Mouse (Mus musculus): ENCODE measurements at regions not wholly inside any gene's neighbourhood (a gene's known extent, or its start where the extent isn't known, plus 50 kb on each side); places are given as distances from the start of the nearest gene placed in this dataset.

DNA sequence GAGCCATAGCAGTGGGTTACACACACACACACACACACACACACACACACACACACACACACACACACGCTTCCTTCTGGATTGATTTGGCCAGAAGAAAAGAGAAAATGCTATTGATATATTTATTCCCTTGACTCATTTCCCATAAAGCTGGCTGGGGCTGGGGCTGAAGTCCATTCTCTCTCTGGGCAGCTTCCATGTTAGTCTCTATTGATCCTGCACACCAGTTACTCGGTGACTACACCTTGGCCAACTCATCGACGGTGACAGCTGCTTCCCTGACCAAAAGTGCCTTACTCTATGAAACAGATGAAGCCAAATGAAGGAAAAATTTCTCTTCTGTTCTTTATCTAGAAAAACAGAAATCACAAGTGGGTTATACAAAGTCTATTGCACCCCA, 82.1 kb downstream of the Snx18 start:
- WGBS = 94% methylated on average over 4 of the region's 4 CpGs
- Histone ChIP-seq H3K4me3 (ENCODE audit: extremely low read depth, insufficient read depth, insufficient read length) (no peak overlapping the region), H3K27ac (ENCODE audit: insufficient read depth, low read length) (no peak overlapping the region), H3K27me3 (ENCODE audit: control insufficient read depth, insufficient read depth, low read length) (no peaks in the 10 kb centered on the region), H3K36me3 (ENCODE audit: control insufficient read depth, insufficient read depth, low read length) (no peaks in the 10 kb centered on the region), H3K4me1 (ENCODE audit: control insufficient read depth, insufficient read depth, insufficient read length) (no peaks in the 10 kb centered on the region)
- TF ChIP-seq CTCF (IDR thresholded peaks at IDR 0.05; ENCODE audit: extremely low read depth, insufficient read depth, insufficient read length, insufficient replicate concordance) (no peak), POLR2A (IDR thresholded peaks at IDR 0.05; ENCODE audit: low read depth, low read length) (no peak)
- DNase-seq (ENCODE audit: low read depth in 1 of 2, low spot score in 2 of 2) = no peak

DNA sequence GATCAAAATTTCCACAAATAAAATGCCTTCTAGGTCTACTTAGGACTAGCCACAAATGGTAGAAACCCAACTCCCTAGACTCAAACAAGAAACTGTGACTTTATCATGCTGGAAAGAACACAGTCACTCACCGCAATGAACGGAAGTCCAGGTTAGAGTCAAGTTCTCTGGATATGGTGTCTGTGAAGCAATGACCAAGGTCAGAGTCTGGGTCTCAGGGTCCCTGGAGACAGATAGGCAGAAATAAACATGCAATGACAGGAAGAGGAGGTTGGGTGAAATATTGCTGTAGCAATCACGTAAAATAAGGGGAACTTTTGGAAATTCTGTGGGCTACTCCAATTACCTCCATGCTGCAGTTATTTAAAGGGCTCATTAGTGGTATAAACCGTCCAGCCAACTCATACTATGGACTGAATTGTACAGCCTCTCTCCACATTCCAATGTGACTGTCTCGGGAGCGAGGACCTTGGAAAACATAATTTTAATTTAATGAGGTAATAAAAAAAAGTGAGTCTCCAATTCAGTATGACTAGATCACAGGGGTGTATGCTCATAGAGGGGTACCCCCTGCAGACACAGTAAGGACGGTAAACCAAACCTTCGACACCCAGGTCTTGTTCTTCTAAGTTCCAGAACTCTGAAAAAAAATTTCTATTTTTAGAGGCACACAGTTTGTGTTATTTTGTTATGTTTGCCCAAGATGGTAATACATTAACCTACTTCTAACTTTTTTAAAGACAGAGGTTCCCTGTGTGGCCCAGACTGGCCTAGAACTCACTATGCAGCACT, 83.5 kb downstream of the Snx18 start:
- no peak for TF ChIP-seq POLR2A (IDR thresholded peaks at IDR 0.05; ENCODE audit: low read depth, low read length)
- H3K4me1 ChIP-seq (ENCODE audit: control insufficient read depth, insufficient read depth, insufficient read length) = no peaks in the 10 kb centered on the region
- H3K27ac ChIP-seq (ENCODE audit: insufficient read depth, low read length) = no peak overlapping the region
- no peaks in the 10 kb centered on the region for H3K27me3 ChIP-seq (ENCODE audit: control insufficient read depth, insufficient read depth, low read length)
- 87% methylated on average over 8 of the region's 8 CpGs for WGBS
- no peaks in the 10 kb centered on the region for H3K36me3 ChIP-seq (ENCODE audit: control insufficient read depth, insufficient read depth, low read length)
- no peak for DNase-seq (ENCODE audit: low read depth in 1 of 2, low spot score in 2 of 2)
- no peak overlapping the region for H3K4me3 ChIP-seq (ENCODE audit: extremely low read depth, insufficient read depth, insufficient read length)

GRCm38 (mm10) chr13:113533884-113534445, 84.4 kb downstream of the Snx18 start:
- WGBS = 78% methylated on average over 4 of the region's 4 CpGs
- Histone ChIP-seq H3K36me3 (ENCODE audit: control insufficient read depth, insufficient read depth, low read length) (no peaks in the 10 kb centered on the region), H3K27me3 (ENCODE audit: control insufficient read depth, insufficient read depth, low read length) (no peaks in the 10 kb centered on the region), H3K4me3 (ENCODE audit: extremely low read depth, insufficient read depth, insufficient read length) (no peak overlapping the region), H3K4me1 (ENCODE audit: control insufficient read depth, insufficient read depth, insufficient read length) (no peaks in the 10 kb centered on the region), H3K27ac (ENCODE audit: insufficient read depth, low read length) (no peak overlapping the region)
- TF ChIP-seq POLR2A (IDR thresholded peaks at IDR 0.05; ENCODE audit: low read depth, low read length) (no peak), CTCF (IDR thresholded peaks at IDR 0.05; ENCODE audit: extremely low read depth, insufficient read depth, insufficient read length, insufficient replicate concordance) (no peak)
- no peak for DNase-seq (ENCODE audit: low read depth in 1 of 2, low spot score in 2 of 2)

DNA sequence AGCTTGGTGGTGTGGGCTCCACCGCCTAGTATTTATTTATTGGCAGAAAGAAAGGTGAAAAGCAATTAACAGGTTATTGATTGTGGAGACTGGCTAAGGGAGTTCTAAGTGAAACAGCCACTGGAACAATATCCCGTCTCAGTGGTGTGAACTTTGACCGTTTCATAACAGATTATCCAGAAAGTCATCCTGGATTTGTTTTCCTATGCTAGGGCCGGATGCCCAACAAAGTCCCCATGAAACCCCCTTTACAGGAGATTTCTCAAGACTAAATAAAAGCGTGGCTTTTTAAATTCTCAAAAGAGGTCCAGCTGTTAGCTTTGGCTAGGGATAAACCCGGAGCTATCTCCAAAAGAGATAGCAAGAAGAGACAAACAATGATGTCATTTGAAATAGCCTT, 91.4 kb downstream of the Snx18 start:
- no peaks in the 10 kb centered on the region for H3K36me3 ChIP-seq (ENCODE audit: control insufficient read depth, insufficient read depth, low read length)
- H3K4me1 ChIP-seq (ENCODE audit: control insufficient read depth, insufficient read depth, insufficient read length) = no peaks in the 10 kb centered on the region
- WGBS = 88% methylated on average over 6 of the region's 6 CpGs
- no peak overlapping the region for H3K27ac ChIP-seq (ENCODE audit: insufficient read depth, low read length)
- H3K4me3 ChIP-seq (ENCODE audit: extremely low read depth, insufficient read depth, insufficient read length) = no peak overlapping the region
- no peaks in the 10 kb centered on the region for H3K27me3 ChIP-seq (ENCODE audit: control insufficient read depth, insufficient read depth, low read length)
- TF ChIP-seq CTCF (IDR thresholded peaks at IDR 0.05; ENCODE audit: extremely low read depth, insufficient read depth, insufficient read length, insufficient replicate concordance) (no peak), POLR2A (IDR thresholded peaks at IDR 0.05; ENCODE audit: low read depth, low read length) (no peak)
- DNase-seq (ENCODE audit: low read depth in 1 of 2, low spot score in 2 of 2) = no peak

GRCm38 (mm10) chr13:113523503-113523902, 94.9 kb downstream of the Snx18 start:
- no peak overlapping the region for H3K4me3 ChIP-seq (ENCODE audit: extremely low read depth, insufficient read depth, insufficient read length)
- TF ChIP-seq CTCF (IDR thresholded peaks at IDR 0.05; ENCODE audit: extremely low read depth, insufficient read depth, insufficient read length, insufficient replicate concordance) = no peak
- no peak for TF ChIP-seq POLR2A (IDR thresholded peaks at IDR 0.05; ENCODE audit: low read depth, low read length)
- no peak for DNase-seq (ENCODE audit: low read depth in 1 of 2, low spot score in 2 of 2)
- H3K27me3 ChIP-seq (ENCODE audit: control insufficient read depth, insufficient read depth, low read length) = no peaks in the 10 kb centered on the region
- H3K4me1 ChIP-seq (ENCODE audit: control insufficient read depth, insufficient read depth, insufficient read length) = no peaks in the 10 kb centered on the region
- H3K27ac ChIP-seq (ENCODE audit: insufficient read depth, low read length) = no peak overlapping the region
- H3K36me3 ChIP-seq (ENCODE audit: control insufficient read depth, insufficient read depth, low read length) = no peaks in the 10 kb centered on the region
- WGBS = 88% methylated on average over 5 of the region's 5 CpGs

GRCm38 (mm10) chr13:113518144-113518543, 100.2 kb downstream of the Snx18 start:
- Histone ChIP-seq H3K4me1 (ENCODE audit: control insufficient read depth, insufficient read depth, insufficient read length) (no peaks in the 10 kb centered on the region), H3K27ac (ENCODE audit: insufficient read depth, low read length) (no peak overlapping the region), H3K27me3 (ENCODE audit: control insufficient read depth, insufficient read depth, low read length) (no peaks in the 10 kb centered on the region), H3K36me3 (ENCODE audit: control insufficient read depth, insufficient read depth, low read length) (no peaks in the 10 kb centered on the region), H3K4me3 (ENCODE audit: extremely low read depth, insufficient read depth, insufficient read length) (no peak overlapping the region)
- TF ChIP-seq POLR2A (IDR thresholded peaks at IDR 0.05; ENCODE audit: low read depth, low read length) = no peak
- TF ChIP-seq CTCF (IDR thresholded peaks at IDR 0.05; ENCODE audit: extremely low read depth, insufficient read depth, insufficient read length, insufficient replicate concordance) = no peak
- DNase-seq (ENCODE audit: low read depth in 1 of 2, low spot score in 2 of 2) = no peak
- WGBS = 86% methylated on average over 6 of the region's 6 CpGs

- H3K27me3 ChIP-seq (ENCODE audit: control insufficient read depth, insufficient read depth, low read length) = no peaks in the 10 kb centered on the region
- TF ChIP-seq CTCF (IDR thresholded peaks at IDR 0.05; ENCODE audit: extremely low read depth, insufficient read depth, insufficient read length, insufficient replicate concordance) (no peak), POLR2A (IDR thresholded peaks at IDR 0.05; ENCODE audit: low read depth, low read length) (no peak)
- no peak overlapping the region for H3K4me3 ChIP-seq (ENCODE audit: extremely low read depth, insufficient read depth, insufficient read length)
- DNase-seq (ENCODE audit: low read depth in 1 of 2, low spot score in 2 of 2) = no peak
- no peaks in the 10 kb centered on the region for H3K4me1 ChIP-seq (ENCODE audit: control insufficient read depth, insufficient read depth, insufficient read length)
- no peak overlapping the region for H3K27ac ChIP-seq (ENCODE audit: insufficient read depth, low read length)
- H3K36me3 ChIP-seq (ENCODE audit: control insufficient read depth, insufficient read depth, low read length) = no peaks in the 10 kb centered on the region
- WGBS = 84% methylated on average over 1 of the region's 1 CpGs
These were observed 102.3 kb downstream of the Snx18 start for GRCm38 (mm10) chr13:113516102-113516501.
